ENCODE assay signal across 9 mouse cellular contexts in the genomic region with DNA sequence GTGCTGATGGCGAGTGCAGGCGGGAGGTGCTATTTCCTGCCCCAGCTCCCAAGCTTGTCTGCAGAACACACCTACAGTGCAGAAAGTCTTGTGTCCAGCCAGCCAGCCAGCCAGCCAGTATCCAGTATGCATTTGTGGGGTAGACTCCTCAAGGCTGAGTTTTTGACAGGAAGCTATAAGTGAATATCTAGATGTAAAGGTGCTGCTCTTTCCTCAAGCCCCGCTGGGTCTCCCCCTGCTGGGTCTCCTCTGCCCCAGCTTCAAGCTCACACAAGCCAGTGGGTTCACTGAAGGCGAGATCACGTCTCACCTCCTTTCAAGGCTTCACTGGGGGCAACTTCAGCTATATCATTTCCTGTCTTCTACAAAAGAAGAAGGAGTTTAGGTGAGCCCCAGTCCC. TPM values are rescaled to one million over a fixed set of nuclear protein-coding genes. Genes with fewer than 3 reads are reported as not detected.
DNase-seq lines count a peak whose midpoint lies in the region; ATAC-seq and TF ChIP-seq lines count a peak whose summit lies in the region.
"Had no signal": no experiment of that assay in that cellular context is flagged by ENCODE, and none has a peak within 500 bp of the region (broad histone marks: within the 10 kb centered on the region; RNA-seq: fewer than 3 reads in every experiment).

No protein-coding gene starts in this region.

- peaks cover 9% of the 10 kb centered on the region; the same call in 1 of the 2 replicates for H3K36me3 ChIP-seq in lung, embryonic 15.5 days
- H3K36me3 ChIP-seq in forebrain, embryonic 15.5 days, result peaks cover 1% of the 10 kb centered on the region; the same call in 1 of the 2 replicates
- H3K36me3 ChIP-seq in liver, embryonic 12.5 days, result peaks cover 35% of the 10 kb centered on the region
- H3K36me3 ChIP-seq in thymus, adult 2 months (ENCODE audit: control insufficient read depth, insufficient read depth, low read length), result no peaks in the 10 kb centered on the region

- H3K27ac ChIP-seq in lung, embryonic 15.5 days, result no peak overlapping the region
- H3K27ac ChIP-seq in forebrain, embryonic 15.5 days (replicated peaks), result no peak overlapping the region
- H3K27ac ChIP-seq in liver, embryonic 12.5 days, result peak overlapping the region; percentile 97
- peak overlapping the region; percentile 93 for H3K27ac ChIP-seq in thymus, adult 2 months (ENCODE audit: control insufficient read depth, insufficient read depth, low read length)

- ATAC-seq in lung, embryonic 15.5 days (ENCODE audit: borderline replicate concordance, extremely low read depth, low FRiP score, low TSS enrichment), result no peak
- ATAC-seq in forebrain, embryonic 15.5 days (replicated peaks), result no peak
- ATAC-seq in liver, embryonic 12.5 days, result no peak

- H3K9me3 ChIP-seq in lung, embryonic 15.5 days, result no peaks in the 10 kb centered on the region
- H3K9me3 ChIP-seq in forebrain, embryonic 15.5 days, result no peaks in the 10 kb centered on the region
- H3K9me3 ChIP-seq in liver, embryonic 12.5 days (replicated peaks), result no peaks in the 10 kb centered on the region

- DNase-seq in lung, postnatal 36 days, result no peak
- DNase-seq in thymus, adult 2 months, result peak; percentile 74
- no peak for DNase-seq in right cerebral cortex, postnatal 4 days
- no peak for DNase-seq in kidney, adult 9 months
- DNase-seq in MN1 (ENCODE audit: low spot score), result no peak
- DNase-seq: kidney, postnatal 25 days had no signal

- no peak overlapping the region for H3K4me3 ChIP-seq in lung, embryonic 15.5 days
- peak overlapping the region; percentile 17; the same call in 1 of the 2 replicates for H3K4me3 ChIP-seq in forebrain, embryonic 15.5 days
- H3K4me3 ChIP-seq in liver, embryonic 12.5 days, result peak overlapping the region; percentile 20
- peak overlapping the region; percentile 71 for H3K4me3 ChIP-seq in thymus, adult 2 months (ENCODE audit: control insufficient read depth, insufficient read depth, low read length)

- 44% methylated on average over 5 of the region's 5 CpGs for WGBS in lung, embryonic 15.5 days
- 45% methylated on average over 5 of the region's 5 CpGs for WGBS in forebrain, embryonic 15.5 days
- WGBS in liver, embryonic 12.5 days (ENCODE audit: insufficient replicate concordance), result 51% methylated on average over 5 of the region's 5 CpGs
- WGBS in thymus, adult 2 months, result 11% methylated on average over 5 of the region's 5 CpGs

- H3K4me1 ChIP-seq in lung, embryonic 15.5 days, result peaks cover 17% of the 10 kb centered on the region
- H3K4me1 ChIP-seq in forebrain, embryonic 15.5 days, result peaks cover 28% of the 10 kb centered on the region
- H3K4me1 ChIP-seq in liver, embryonic 12.5 days, result peaks cover 83% of the 10 kb centered on the region
- peaks cover 47% of the 10 kb centered on the region for H3K4me1 ChIP-seq in thymus, adult 2 months (replicated peaks; ENCODE audit: control insufficient read depth, insufficient read depth, low read length)

- peak; percentile 46; the same call in 1 of the 2 replicates for TF ChIP-seq CTCF in thymus, adult 2 months (IDR thresholded peaks at IDR 0.05; ENCODE audit: borderline replicate concordance, control insufficient read depth, extremely low read depth, insufficient read depth, low read length, poor library complexity)

- H3K4me2 ChIP-seq in lung, embryonic 15.5 days, result 0 out of 2 replicates have a peak overlapping the region, but pooled peaks have one; percentile 5
- peak overlapping the region; percentile 39 for H3K4me2 ChIP-seq in forebrain, embryonic 15.5 days (replicated peaks)
- H3K4me2 ChIP-seq in liver, embryonic 12.5 days, result peak overlapping the region; percentile 89

- TF ChIP-seq POLR2A in thymus, adult 2 months (IDR thresholded peaks at IDR 0.05; ENCODE audit: control insufficient read depth, extremely low read depth, insufficient read depth, low read length, poor library complexity), result peak; percentile 58

- no peaks in the 10 kb centered on the region for H3K27me3 ChIP-seq in lung, embryonic 15.5 days
- no peaks in the 10 kb centered on the region for H3K27me3 ChIP-seq in forebrain, embryonic 15.5 days
- no peaks in the 10 kb centered on the region for H3K27me3 ChIP-seq in liver, embryonic 12.5 days (replicated peaks)
- H3K27me3 ChIP-seq in thymus, adult 2 months (ENCODE audit: control insufficient read depth, insufficient read depth, low read length), result no peaks in the 10 kb centered on the region

- no peak overlapping the region; the same call in 1 of the 2 replicates for H3K9ac ChIP-seq in lung, embryonic 15.5 days
- peak overlapping the region; percentile 7; the same call in 1 of the 2 replicates for H3K9ac ChIP-seq in forebrain, embryonic 15.5 days (replicated peaks)
- H3K9ac ChIP-seq in liver, embryonic 12.5 days, result peak overlapping the region; percentile 76

RNA-seq across cellular contexts. Expression of gene Supt4a, which starts 3.0 kb away (rescaled TPM):
- polyA plus RNA-seq in lung, embryonic 15.5 days (2015; fragmentation: Nextera tagmentation; extraction: Ambion mirVana), result 144 and 155 TPM in 2 replicates
- 160 and 164 TPM in 2 replicates for polyA plus RNA-seq in forebrain, embryonic 15.5 days (2015; fragmentation: Nextera tagmentation; extraction: Ambion mirVana)
- polyA plus RNA-seq in liver, embryonic 12.5 days (2016; fragmentation: Nextera tagmentation; extraction: Ambion mirVana), result 207 and 209 TPM in 2 replicates
- polyA plus RNA-seq in thymus, adult 2 months (2012; rRNA removed), result 172 and 215 TPM in 2 replicates

RNA-seq across cellular contexts. Expression of gene Tspoap1, which starts 26.0 kb away (rescaled TPM):
- polyA plus RNA-seq in lung, embryonic 15.5 days (2015; fragmentation: Nextera tagmentation; extraction: Ambion mirVana), result 1.4 and 2.7 TPM in 2 replicates
- polyA plus RNA-seq in forebrain, embryonic 15.5 days (2015; fragmentation: Nextera tagmentation; extraction: Ambion mirVana), result 30.3 and 31.8 TPM in 2 replicates
- 5.9 and 6.2 TPM in 2 replicates for polyA plus RNA-seq in liver, embryonic 12.5 days (2016; fragmentation: Nextera tagmentation; extraction: Ambion mirVana)
- polyA plus RNA-seq in thymus, adult 2 months (2012; rRNA removed), result 25.3 and 27.9 TPM in 2 replicates

RNA-seq across cellular contexts. Expression of gene Mpo, which starts 59.0 kb away (rescaled TPM):
- polyA plus RNA-seq in lung, embryonic 15.5 days (2015; fragmentation: Nextera tagmentation; extraction: Ambion mirVana), result 0.71 and 2.4 TPM in 2 replicates
- polyA plus RNA-seq in forebrain, embryonic 15.5 days (2015; fragmentation: Nextera tagmentation; extraction: Ambion mirVana), result 0.18 and 0.27 TPM in 2 replicates
- 209 and 217 TPM in 2 replicates for polyA plus RNA-seq in liver, embryonic 12.5 days (2016; fragmentation: Nextera tagmentation; extraction: Ambion mirVana)
- polyA plus RNA-seq in thymus, adult 2 months (2012; rRNA removed), result 4.6 and 8.5 TPM in 2 replicates

Comparison
In these comparisons a context has a peak if more than half of its experiments do, and no peak if none do; other contexts are left out.
1. H3K27ac ChIP-seq: peak in liver, embryonic 12.5 days (single experiment) and thymus, adult 2 months (single experiment); none in lung, embryonic 15.5 days (single experiment) and forebrain, embryonic 15.5 days (single experiment).
2. H3K4me2 ChIP-seq: peak in every context shown above with its lines; median percentile 89 in liver, embryonic 12.5 days; 39 in forebrain, embryonic 15.5 days; 5 in lung, embryonic 15.5 days.
3. RNA of gene Mpo, which starts 59.0 kb away (polyA plus RNA-seq): 209 to 217 TPM in liver, embryonic 12.5 days; 4.6 to 8.5 TPM in thymus, adult 2 months, 0.71 to 2.4 TPM in lung, embryonic 15.5 days and 0.18 to 0.27 TPM in forebrain, embryonic 15.5 days; every median in the first group is over 10 times any median in the second.